Mouse (Mus musculus) erythroblast, embryonic 14.5 days (primary cell): ENCODE measurements around the gene Pde3a.

Source experiments
- GATA1 ChIP-seq: IDR thresholded peaks from 2 replicates; pipeline ENCODE4 v1.6.1; 2012; ENCODE audit warnings: low read length, inconsistent platforms, mixed read lengths
- TAL1 ChIP-seq: IDR thresholded peaks from 3 replicates; pipeline ENCODE4 v1.6.1; 2012; ENCODE audit warnings: low read length, inconsistent platforms, mixed read lengths

- TF ChIP-seq TAL1: no peak
- TF ChIP-seq GATA1: no peak
Measured at GRCm38 (mm10) chr6:141200173-141200615, 48.9 kb upstream of the Pde3a start.
